Mouse (Mus musculus) E14TG2a.4 (cell line): ENCODE measurements at regions not wholly inside any gene's neighbourhood (a gene's known extent, or its start where the extent isn't known, plus 50 kb on each side); places are given as distances from the start of the nearest gene placed in this dataset.
"Not testable (repeated sequence)": the region's sequence is repeated elsewhere in the genome, so short reads cannot be mapped to it uniquely, and the experiment has no call there.

Source experiments
- CTCF ChIP-seq: conservative IDR thresholded peaks from 2 replicates; pipeline ENCODE4 v1.5.1; 2014; ENCODE audit warnings: low read length
- POU5F1 ChIP-seq: IDR thresholded peaks from 2 replicates; pipeline ENCODE4 v1.6.1; 2014; ENCODE audit warnings: low read length, borderline replicate concordance

- TF ChIP-seq CTCF, POU5F1: not testable (repeated sequence)
Measured at GRCm38 (mm10) chr6:95041351-95041750, 75.7 kb upstream of the Kbtbd8 start.
